Mouse (Mus musculus): ENCODE results near the gene Marco.

The Marco gene

GRCm38 (mm10) chr1:120435591-120435990, 69.2 kb downstream of the Marco start:
- DNase-seq = no peak

GRCm38 (mm10) chr1:120430171-120430570, 74.7 kb downstream of the Marco start:
- DNase-seq = no peak

- no peak for DNase-seq
Observed at GRCm38 (mm10) chr1:120425587-120425986, 79.2 kb downstream of the Marco start.
